Mouse (Mus musculus): ENCODE data around the gene Clec18a. TPM values are rescaled to one million over a fixed set of nuclear protein-coding genes. Genes with fewer than 3 reads are reported as not detected.
"Not testable (repeated sequence)": the region's sequence is repeated elsewhere in the genome, so short reads cannot be mapped to it uniquely, and the experiment has no call there.

Gene Clec18a
- polyA plus RNA-seq (2015; fragmentation: Nextera tagmentation; extraction: Ambion mirVana) = 0.27 TPM in 1 of 2 replicates, not detected in the other

GRCm38 (mm10) chr8:111092326-111092725, at the start of gene Clec18a:
TSS of gene Clec18a (minus strand) at chr8:111092426.
- ATAC-seq (ENCODE audit: insufficient number of reproducible peaks, insufficient read depth, low FRiP score, low TSS enrichment, low read depth); H3K27me3 ChIP-seq; H3K27ac ChIP-seq; H3K4me3 ChIP-seq; H3K36me3 ChIP-seq; H3K9ac ChIP-seq; H3K4me1 ChIP-seq; H3K9me3 ChIP-seq; H3K4me2 ChIP-seq: not testable (repeated sequence)
- 86% methylated on average over 5 of the region's 6 CpGs for WGBS

- Histone ChIP-seq H3K4me2 (no peak overlapping the region), H3K36me3 (peaks cover 68% of the 10 kb centered on the region), H3K9ac (no peak overlapping the region), H3K4me3 (no peak overlapping the region), H3K9me3 (no peaks in the 10 kb centered on the region), H3K27me3 (no peaks in the 10 kb centered on the region), H3K27ac (no peak overlapping the region), H3K4me1 (no peaks in the 10 kb centered on the region)
- 82% methylated on average over 2 of the region's 2 CpGs for WGBS
- ATAC-seq (ENCODE audit: insufficient number of reproducible peaks, insufficient read depth, low FRiP score, low TSS enrichment, low read depth) = no peak
These were observed 38.5 kb upstream of the Clec18a start for GRCm38 (mm10) chr8:111130756-111131155.

GRCm38 (mm10) chr8:111119481-111119880, 27.3 kb upstream of the Clec18a start:
- H3K36me3 ChIP-seq = peaks cover 88% of the 10 kb centered on the region
- no peaks in the 10 kb centered on the region for H3K27me3 ChIP-seq
- WGBS = 94% methylated on average over 3 of the region's 3 CpGs
- H3K4me2 ChIP-seq = no peak overlapping the region
- H3K4me1 ChIP-seq = no peaks in the 10 kb centered on the region
- no peak for ATAC-seq (ENCODE audit: insufficient number of reproducible peaks, insufficient read depth, low FRiP score, low TSS enrichment, low read depth)
- no peaks in the 10 kb centered on the region for H3K9me3 ChIP-seq
- no peak overlapping the region for H3K4me3 ChIP-seq
- H3K9ac ChIP-seq = no peak overlapping the region
- H3K27ac ChIP-seq = no peak overlapping the region

- peaks cover 76% of the 10 kb centered on the region for H3K36me3 ChIP-seq
- H3K4me3 ChIP-seq = no peak overlapping the region
- no peak overlapping the region for H3K4me2 ChIP-seq
- no peaks in the 10 kb centered on the region for H3K4me1 ChIP-seq
- no peaks in the 10 kb centered on the region for H3K27me3 ChIP-seq
- no peak overlapping the region for H3K9ac ChIP-seq
- WGBS = 94% methylated on average over 5 of the region's 5 CpGs
- no peak overlapping the region for H3K27ac ChIP-seq
- ATAC-seq (ENCODE audit: insufficient number of reproducible peaks, insufficient read depth, low FRiP score, low TSS enrichment, low read depth) = no peak
- no peaks in the 10 kb centered on the region for H3K9me3 ChIP-seq
These were observed 22.7 kb upstream of the Clec18a start for GRCm38 (mm10) chr8:111114891-111115290.

GRCm38 (mm10) chr8:111094719-111095302, 2.6 kb upstream of the Clec18a start:
- under 1% methylated on average over 60 of the region's 69 CpGs for WGBS
- H3K9ac ChIP-seq = peak overlapping the region; percentile 75
- H3K27me3 ChIP-seq, H3K4me1 ChIP-seq, H3K36me3 ChIP-seq, H3K27ac ChIP-seq, H3K9me3 ChIP-seq: not testable (repeated sequence)
- peak overlapping the region; percentile 63 for H3K4me3 ChIP-seq
- H3K4me2 ChIP-seq = peak overlapping the region; percentile 82
- peak; percentile 63 for ATAC-seq (ENCODE audit: insufficient number of reproducible peaks, insufficient read depth, low FRiP score, low TSS enrichment, low read depth)

GRCm38 (mm10) chr8:111093865-111094718, 1.9 kb upstream of the Clec18a start, which contains the start of gene Pdpr:
TSS of gene Pdpr (plus strand) at chr8:111094630.
- H3K4me3 ChIP-seq = peak within 1 kb of the TSS; percentile 63
- H3K9me3 ChIP-seq = no peaks in the 10 kb centered on the region
- peak; percentile 88 for ATAC-seq (ENCODE audit: insufficient number of reproducible peaks, insufficient read depth, low FRiP score, low TSS enrichment, low read depth)
- peaks cover 6% of the 10 kb centered on the region for H3K4me1 ChIP-seq
- no peaks in the 10 kb centered on the region for H3K36me3 ChIP-seq
- H3K27ac ChIP-seq = no peak within 1 kb of the TSS
- H3K9ac ChIP-seq = peak within 1 kb of the TSS; percentile 75
- H3K4me2 ChIP-seq = peak within 1 kb of the TSS; percentile 82
- 10% methylated on average over 38 of the region's 72 CpGs for WGBS
- no peaks in the 10 kb centered on the region for H3K27me3 ChIP-seq

GRCm38 (mm10) chr8:111091706-111092105, 520 bp downstream of the Clec18a start:
- H3K4me2 ChIP-seq = no peak overlapping the region
- no peak overlapping the region for H3K27ac ChIP-seq
- H3K4me3 ChIP-seq = no peak overlapping the region
- H3K9ac ChIP-seq = no peak overlapping the region
- H3K27me3 ChIP-seq = no peaks in the 10 kb centered on the region
- WGBS = 82% methylated on average over 7 of the region's 7 CpGs
- no peaks in the 10 kb centered on the region for H3K9me3 ChIP-seq
- peaks cover 6% of the 10 kb centered on the region for H3K4me1 ChIP-seq
- no peaks in the 10 kb centered on the region for H3K36me3 ChIP-seq
- no peak for ATAC-seq (ENCODE audit: insufficient number of reproducible peaks, insufficient read depth, low FRiP score, low TSS enrichment, low read depth)

GRCm38 (mm10) chr8:111090126-111090525, 2.1 kb downstream of the Clec18a start:
- no peak for ATAC-seq (ENCODE audit: insufficient number of reproducible peaks, insufficient read depth, low FRiP score, low TSS enrichment, low read depth)
- Histone ChIP-seq H3K9me3 (no peaks in the 10 kb centered on the region), H3K36me3 (no peaks in the 10 kb centered on the region), H3K27me3 (no peaks in the 10 kb centered on the region), H3K27ac (no peak overlapping the region), H3K4me2 (no peak overlapping the region), H3K9ac (no peak overlapping the region), H3K4me1 (no peaks in the 10 kb centered on the region), H3K4me3 (no peak overlapping the region)
- 0% methylated on average over 2 of the region's 2 CpGs for WGBS

GRCm38 (mm10) chr8:111083936-111084335, 8.3 kb downstream of the Clec18a start:
- not testable (repeated sequence) for ATAC-seq (ENCODE audit: insufficient number of reproducible peaks, insufficient read depth, low FRiP score, low TSS enrichment, low read depth)

GRCm38 (mm10) chr8:111081580-111082258, 10.5 kb downstream of the Clec18a start:
- Histone ChIP-seq H3K9me3 (no peaks in the 10 kb centered on the region), H3K9ac (peak overlapping the region; percentile 44; the same call in 1 of the 2 replicates), H3K27ac (no peak overlapping the region), H3K4me1 (peaks cover 5% of the 10 kb centered on the region), H3K36me3 (no peaks in the 10 kb centered on the region), H3K4me3 (no peak overlapping the region), H3K4me2 (no peak overlapping the region), H3K27me3 (0 out of 2 replicates have a peak, but pooled peaks cover 2% of the 10 kb centered on the region)
- ATAC-seq (ENCODE audit: insufficient number of reproducible peaks, insufficient read depth, low FRiP score, low TSS enrichment, low read depth) = no peak
- WGBS = 42% methylated on average over 12 of the region's 12 CpGs

More at GRCm38 (mm10) chr8:111083936-111084335, 8.3 kb downstream of the Clec18a start:
- not testable (repeated sequence) for H3K4me3 ChIP-seq, H3K9me3 ChIP-seq, H3K4me1 ChIP-seq, H3K27me3 ChIP-seq, H3K27ac ChIP-seq, H3K36me3 ChIP-seq, H3K9ac ChIP-seq, H3K4me2 ChIP-seq
- WGBS = 91% methylated on average over 5 of the region's 5 CpGs

GRCm38 (mm10) chr8:111079861-111080271, 12.4 kb downstream of the Clec18a start:
- no peaks in the 10 kb centered on the region for H3K36me3 ChIP-seq
- no peaks in the 10 kb centered on the region for H3K9me3 ChIP-seq
- no peak overlapping the region for H3K27ac ChIP-seq
- ATAC-seq (ENCODE audit: insufficient number of reproducible peaks, insufficient read depth, low FRiP score, low TSS enrichment, low read depth) = no peak
- 0 out of 2 replicates have a peak, but pooled peaks cover 2% of the 10 kb centered on the region for H3K27me3 ChIP-seq
- H3K9ac ChIP-seq = no peak overlapping the region; the same call in 1 of the 2 replicates
- H3K4me3 ChIP-seq = no peak overlapping the region
- peaks cover 5% of the 10 kb centered on the region for H3K4me1 ChIP-seq
- H3K4me2 ChIP-seq = no peak overlapping the region
- 36% methylated on average over 6 of the region's 6 CpGs for WGBS
